Mouse (Mus musculus) liver, postnatal 0 days (tissue): Measurements from ENCODE around the gene Gldn.

ENCODE experiments used
- CTCF ChIP-seq: sonication (generic); IDR thresholded peaks from 2 replicates; pipeline ENCODE4 v1.5.1; 2016; ENCODE audit warnings: antibody characterized with exemption, low read depth
- EP300 ChIP-seq: IDR thresholded peaks from 2 replicates; pipeline ENCODE4 v1.6.1; 2016; ENCODE audit warnings: antibody characterized with exemption, low read depth, mild to moderate bottlenecking

DNA sequence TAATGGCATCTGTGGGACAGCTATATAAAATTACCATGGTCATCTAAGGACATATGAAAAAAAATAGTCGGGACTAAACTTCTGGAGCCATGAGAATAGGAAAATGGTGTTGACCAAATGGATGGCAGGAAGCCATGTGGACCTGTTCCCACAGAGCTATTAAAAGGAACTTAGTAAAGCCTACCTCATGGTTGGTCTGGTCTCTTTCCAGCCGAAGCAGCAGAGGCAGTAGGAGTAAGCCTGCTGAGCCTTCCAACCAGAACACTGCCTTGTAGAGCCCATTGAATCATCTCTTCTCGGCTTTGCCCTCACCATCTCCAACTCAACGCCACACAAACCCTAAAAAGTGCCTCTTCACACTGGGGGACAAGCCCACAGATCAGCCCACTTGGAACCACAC is 15.0 kb downstream of the Gldn start:
- TF ChIP-seq CTCF (no peak), EP300 (no peak)
